Mouse (Mus musculus): ENCODE results near the gene Dennd1c. TPM values are rescaled to one million over a fixed set of nuclear protein-coding genes. Genes with fewer than 3 reads are reported as not detected.
A peak's percentile ranks its signal among the peaks of the same experiment; 100 is the strongest.

Dennd1c gene
- 20.4 and 33.4 TPM in 2 replicates for total RNA-seq (2014; fragmentation: Nextera tagmentation)
- total RNA-seq (2017), result 0.65 and 1.8 TPM in 2 replicates

DNA sequence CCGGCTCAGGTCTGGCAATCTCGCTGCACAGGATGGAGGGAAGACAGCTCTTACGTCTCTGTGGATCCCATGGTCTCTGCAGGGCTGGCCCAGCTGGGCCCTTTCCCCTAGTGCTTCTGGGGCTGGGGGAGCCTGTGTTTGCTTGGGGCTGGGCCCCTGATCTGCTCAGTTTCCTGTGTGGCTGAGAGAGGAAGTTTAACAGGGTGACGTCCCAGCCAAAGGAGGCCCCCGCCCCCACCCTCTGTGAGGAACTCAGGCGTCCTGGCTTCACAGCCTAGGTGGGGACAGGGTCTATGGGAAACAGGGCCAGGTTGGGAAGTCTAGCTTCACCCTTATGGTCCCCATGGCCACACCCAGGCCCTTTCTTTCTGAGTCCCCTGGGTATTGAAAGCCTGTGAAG is at the start of gene Dennd1c:
TSS of gene Dennd1c (minus strand) at position 179 of the 400 bp plus-strand sequence.
- ATAC-seq (replicated peaks; ENCODE audit: low FRiP score, low TSS enrichment, poor library complexity, severe bottlenecking), result peak; percentile 46

DNA sequence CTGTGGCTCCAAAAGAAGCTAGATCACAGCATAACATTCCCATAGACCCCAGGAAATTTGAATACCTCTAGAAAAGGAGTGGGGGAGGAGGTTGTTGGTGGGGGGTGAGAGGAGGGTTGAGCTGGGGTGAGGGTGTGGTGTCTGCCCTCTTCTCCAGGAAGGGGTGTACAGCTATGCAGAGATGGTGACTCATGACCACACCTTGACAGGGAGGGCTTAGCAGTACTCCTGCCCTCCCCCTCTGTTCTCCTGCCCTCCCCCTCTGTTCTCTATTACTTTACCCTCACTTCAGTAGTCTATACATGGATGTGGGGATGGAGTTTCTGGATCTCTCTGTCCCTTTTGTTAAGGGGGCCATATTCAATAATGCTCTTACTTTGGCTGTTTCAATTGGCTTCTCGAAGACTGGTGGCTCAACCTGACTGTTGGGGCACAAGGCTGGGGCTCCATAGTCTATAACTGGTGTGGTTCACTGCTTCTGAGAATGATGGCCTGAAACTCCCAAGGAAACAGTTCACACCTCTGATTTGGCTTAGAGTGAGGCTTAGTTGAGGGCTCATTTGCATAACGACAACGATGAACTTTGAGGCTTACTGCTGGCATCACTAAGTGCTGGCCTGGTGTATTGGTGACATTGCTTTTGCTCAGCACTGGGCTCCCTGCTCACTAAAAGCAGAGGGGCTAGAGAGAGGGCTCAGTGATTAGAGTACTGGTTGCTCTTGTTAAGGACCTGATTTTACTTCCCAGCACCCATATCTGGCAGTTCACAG is 47.7 kb upstream of the Dennd1c start:
- peak; percentile 42; the same call in 1 of the 2 replicates for ATAC-seq (replicated peaks; ENCODE audit: low FRiP score, low TSS enrichment, poor library complexity, severe bottlenecking)

DNA sequence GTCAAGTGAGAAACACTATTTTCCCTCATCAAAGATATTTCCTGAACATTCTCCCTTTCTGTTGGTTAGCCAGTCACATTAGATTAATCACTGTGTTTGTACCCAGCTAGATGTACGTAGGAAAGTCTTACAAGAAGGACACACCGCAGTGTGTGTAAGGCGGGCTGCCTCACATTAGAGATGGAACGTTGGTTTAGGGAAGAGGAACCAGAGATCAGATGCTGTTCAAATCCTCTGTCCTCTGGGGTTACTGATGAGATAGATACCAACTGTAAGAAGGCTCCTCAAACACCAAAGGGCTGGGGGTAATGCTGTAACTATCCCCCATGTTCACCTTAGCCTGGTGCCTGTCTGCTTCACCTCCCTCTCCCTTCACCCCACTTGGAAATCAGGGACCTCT is 46.5 kb upstream of the Dennd1c start:
- no peak for ATAC-seq (replicated peaks; ENCODE audit: low FRiP score, low TSS enrichment, poor library complexity, severe bottlenecking)

- no peak for ATAC-seq (replicated peaks; ENCODE audit: low FRiP score, low TSS enrichment, poor library complexity, severe bottlenecking)
Observed at GRCm38 (mm10) chr17:57123192-57124118, 45.1 kb upstream of the Dennd1c start.

DNA sequence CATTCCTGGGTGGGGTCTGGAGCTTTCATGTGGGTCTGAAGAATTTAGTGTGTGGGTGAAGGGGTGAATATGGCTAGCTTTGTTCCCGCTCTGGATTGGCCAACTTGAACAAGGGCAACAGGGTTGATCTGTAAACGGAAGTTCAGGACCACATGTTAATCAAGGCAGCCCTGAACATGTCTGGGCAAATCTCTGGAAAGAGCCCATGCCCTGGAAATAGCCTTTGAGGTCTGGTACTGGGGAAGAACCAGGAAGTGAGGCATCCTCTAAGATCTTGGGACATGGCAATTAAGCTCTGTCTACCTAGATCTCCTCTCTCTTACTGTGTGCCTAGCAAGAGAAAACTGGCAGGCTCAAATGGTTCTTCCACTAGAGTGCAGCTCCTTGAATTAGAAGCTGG is 43.5 kb upstream of the Dennd1c start:
- ATAC-seq (replicated peaks; ENCODE audit: low FRiP score, low TSS enrichment, poor library complexity, severe bottlenecking), result no peak

DNA sequence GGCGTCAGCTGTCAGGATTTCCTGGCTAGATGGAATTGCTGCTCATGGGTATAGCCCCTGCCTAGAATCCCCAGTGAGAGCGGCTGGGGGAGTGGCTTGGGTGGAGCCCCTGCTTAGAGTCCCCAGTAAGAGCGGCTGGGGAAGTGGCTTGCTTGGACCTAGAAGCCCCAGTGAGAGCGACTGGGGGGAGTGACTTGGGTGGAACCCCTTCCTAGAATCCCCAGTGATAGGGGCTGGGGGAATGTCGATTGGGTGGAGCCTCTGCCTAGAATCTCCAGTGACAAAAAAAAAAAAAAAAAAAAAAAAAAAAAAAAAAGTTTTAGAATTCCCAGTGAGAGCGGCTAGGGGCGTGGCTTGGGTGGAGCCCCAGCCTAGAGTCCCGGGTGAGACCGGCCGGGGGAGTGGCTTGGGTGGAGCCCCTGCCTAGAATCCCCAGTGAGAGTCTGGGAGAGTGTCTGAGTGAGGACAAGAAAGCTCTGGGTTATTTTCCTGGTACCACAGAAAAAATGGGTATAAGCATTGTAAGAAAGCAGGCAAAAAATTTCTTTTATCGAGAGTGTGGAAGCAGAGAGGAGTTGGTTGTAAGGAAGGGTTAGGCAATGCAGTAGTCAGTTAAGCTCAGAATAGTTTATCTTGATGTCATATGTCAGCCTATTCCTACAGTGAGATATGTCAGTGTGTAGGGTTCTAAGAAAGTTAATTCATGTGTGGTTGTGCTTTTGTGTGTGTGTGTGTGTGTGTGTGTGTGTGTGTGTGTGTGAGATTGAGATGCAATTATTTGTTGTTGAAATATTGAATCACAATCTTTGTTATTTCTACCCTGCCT is 40.4 kb upstream of the Dennd1c start:
- peak; percentile 93 for ATAC-seq (replicated peaks; ENCODE audit: low FRiP score, low TSS enrichment, poor library complexity, severe bottlenecking)

DNA sequence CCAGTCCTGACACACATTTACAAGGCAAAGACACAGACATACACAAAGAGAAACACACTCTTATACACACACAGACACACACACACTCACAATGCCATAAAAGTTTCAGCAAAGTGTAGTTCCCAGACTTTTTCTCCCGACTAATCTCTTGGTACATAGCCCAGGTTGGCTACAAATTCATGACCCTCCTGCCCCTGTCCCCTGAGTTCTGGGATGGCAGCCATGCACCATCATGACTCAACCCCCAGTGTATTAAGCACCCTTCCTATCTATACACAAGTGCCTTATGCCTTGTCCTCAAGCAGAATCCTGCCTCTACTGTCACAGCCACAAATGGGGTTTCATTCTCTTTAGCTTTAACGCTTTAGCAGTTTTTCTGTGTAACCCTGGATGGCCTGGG is 38.5 kb upstream of the Dennd1c start:
- ATAC-seq (replicated peaks; ENCODE audit: low FRiP score, low TSS enrichment, poor library complexity, severe bottlenecking), result no peak

GRCm38 (mm10) chr17:57112768-57113474 is 34.6 kb upstream of the Dennd1c start:
- no peak for ATAC-seq (replicated peaks; ENCODE audit: low FRiP score, low TSS enrichment, poor library complexity, severe bottlenecking)

- no peak for ATAC-seq (replicated peaks; ENCODE audit: low FRiP score, low TSS enrichment, poor library complexity, severe bottlenecking)
Observed at GRCm38 (mm10) chr17:57110005-57110404, 31.7 kb upstream of the Dennd1c start.

DNA sequence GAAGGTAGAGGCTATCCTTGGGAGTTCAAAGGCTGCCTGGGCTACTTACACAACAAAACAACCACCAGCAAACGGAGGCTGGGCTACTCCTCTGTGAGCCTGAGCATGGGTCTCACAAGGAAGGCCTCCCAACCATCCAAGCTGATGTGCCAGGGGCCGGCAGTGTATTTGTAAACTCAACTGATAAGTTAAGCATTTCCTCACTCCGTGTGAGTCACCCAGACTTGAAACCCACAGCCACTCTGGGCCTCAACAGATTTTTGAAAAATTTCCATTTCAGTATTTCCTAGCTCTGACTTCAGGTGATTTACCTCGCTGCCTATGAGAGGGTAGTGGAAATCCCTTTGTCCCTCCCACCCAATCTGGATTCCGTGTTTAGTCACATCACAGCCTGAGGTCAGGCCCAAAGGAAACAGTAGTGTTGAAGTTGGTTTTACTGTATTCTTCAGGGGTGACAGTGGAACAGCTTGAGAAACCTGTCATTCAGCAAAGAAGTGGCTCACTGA is 30.4 kb upstream of the Dennd1c start:
- ATAC-seq (replicated peaks; ENCODE audit: low FRiP score, low TSS enrichment, poor library complexity, severe bottlenecking), result no peak

DNA sequence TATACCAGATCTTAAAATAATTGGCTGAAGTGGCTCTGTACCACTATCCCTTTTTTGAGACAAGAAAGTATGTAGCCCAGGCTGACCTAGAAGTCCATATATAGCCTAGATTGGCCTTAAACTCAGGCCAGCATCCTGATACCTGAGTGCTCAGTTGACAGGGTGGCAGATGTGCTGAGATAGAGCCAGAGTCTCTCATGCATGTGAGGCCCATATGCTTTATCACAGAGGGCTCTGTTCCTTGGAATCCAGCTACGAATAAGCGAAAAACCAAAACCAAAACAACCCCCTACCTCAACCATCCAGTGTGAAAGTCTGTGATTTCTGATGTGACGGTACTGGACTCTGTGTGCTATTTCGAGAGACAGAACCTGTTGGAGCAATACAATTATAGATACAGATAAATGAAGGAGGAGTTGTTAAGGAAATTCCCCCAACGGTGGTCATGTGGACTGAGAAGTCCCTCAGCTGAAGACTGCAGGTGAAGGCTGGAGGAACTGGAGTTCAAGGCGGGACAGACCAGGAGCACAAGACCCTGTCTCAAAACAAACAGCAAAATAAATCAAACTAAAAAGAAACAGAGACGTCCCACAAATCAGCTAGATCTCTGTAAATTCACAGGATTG is 29.8 kb upstream of the Dennd1c start:
- ATAC-seq (replicated peaks; ENCODE audit: low FRiP score, low TSS enrichment, poor library complexity, severe bottlenecking), result no peak

GRCm38 (mm10) chr17:57107064-57107463 is 28.8 kb upstream of the Dennd1c start:
- ATAC-seq (replicated peaks; ENCODE audit: low FRiP score, low TSS enrichment, poor library complexity, severe bottlenecking), result no peak

DNA sequence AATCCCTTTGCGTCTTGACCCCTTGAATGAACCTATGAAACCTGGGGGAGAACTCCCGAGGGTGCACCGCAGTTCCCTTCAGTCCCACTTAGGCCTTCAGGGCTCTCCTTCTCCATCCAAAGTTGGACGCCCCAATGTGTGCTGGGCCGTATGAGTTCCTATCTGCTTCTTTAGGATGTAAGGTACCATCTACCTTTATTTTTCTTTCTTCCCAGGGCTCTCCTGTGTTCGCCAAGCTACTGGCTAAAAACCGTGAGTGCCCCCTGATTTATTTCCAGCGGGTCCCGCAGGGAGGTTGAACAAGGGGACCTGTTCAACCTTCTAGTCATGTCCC is 27.7 kb upstream of the Dennd1c start:
- ATAC-seq (replicated peaks; ENCODE audit: low FRiP score, low TSS enrichment, poor library complexity, severe bottlenecking), result no peak

GRCm38 (mm10) chr17:57105181-57106034 is 27.1 kb upstream of the Dennd1c start, which contains the start of gene Tnfsf9:
Gene Tnfsf9 (plus strand): TSS chr17:57105325.
- ATAC-seq (replicated peaks; ENCODE audit: low FRiP score, low TSS enrichment, poor library complexity, severe bottlenecking), result peak; percentile 54

DNA sequence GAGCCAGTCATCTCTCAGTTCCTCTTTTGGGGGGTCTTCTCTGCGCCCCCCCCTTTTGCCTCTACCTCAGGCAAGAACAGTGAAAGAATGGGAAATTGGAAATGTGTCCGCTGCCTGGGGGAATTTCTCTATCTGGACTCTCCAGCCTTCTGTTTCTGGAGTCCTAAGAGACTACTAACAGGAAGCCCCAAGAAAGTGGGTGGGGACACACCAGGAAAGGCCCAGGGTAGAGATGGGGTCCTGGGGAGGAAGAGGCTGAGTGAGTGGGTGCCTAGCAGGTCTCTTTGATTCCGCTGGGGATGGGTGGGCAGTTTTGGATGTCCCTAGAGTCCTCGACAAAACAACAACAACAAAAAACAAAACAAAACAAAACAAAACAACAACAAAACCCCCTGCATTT is 26.2 kb upstream of the Dennd1c start:
- ATAC-seq (replicated peaks; ENCODE audit: low FRiP score, low TSS enrichment, poor library complexity, severe bottlenecking), result no peak

GRCm38 (mm10) chr17:57102276-57102675 is 24.0 kb upstream of the Dennd1c start:
- no peak for ATAC-seq (replicated peaks; ENCODE audit: low FRiP score, low TSS enrichment, poor library complexity, severe bottlenecking)

DNA sequence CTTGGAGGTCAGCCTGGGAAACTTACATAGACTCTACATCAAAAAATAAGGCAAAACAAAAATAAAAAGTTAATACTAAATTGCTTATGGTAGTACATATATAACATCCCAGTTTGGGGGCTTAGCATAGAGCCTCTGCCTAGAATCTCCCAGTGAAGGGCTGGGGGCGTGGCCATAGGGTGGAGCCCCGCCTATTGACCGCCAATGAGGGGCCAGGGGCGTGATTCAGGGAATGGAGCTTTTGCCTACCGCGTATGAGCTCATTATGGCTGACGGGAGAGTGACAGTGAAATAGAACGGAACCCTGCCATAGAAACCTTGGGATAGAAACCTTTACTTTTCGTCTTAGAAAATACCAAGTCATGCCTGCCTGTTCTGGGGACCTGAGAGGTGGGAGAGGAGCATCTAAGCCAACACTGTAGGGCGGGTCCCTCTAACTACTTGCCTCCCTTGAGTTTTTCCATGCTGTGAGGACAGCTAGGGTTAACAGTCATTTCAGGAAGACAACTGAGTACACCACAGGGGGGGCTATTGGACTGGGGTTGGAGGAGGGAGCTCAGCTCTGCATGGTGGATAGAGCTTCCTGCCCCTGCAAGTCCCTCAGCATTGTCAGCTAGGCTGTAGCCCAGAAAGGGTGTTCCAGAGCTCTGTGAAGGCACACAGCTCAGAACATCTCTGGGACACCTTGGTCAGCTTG is 21.5 kb upstream of the Dennd1c start:
- peak; percentile 50; the same call in 1 of the 2 replicates for ATAC-seq (replicated peaks; ENCODE audit: low FRiP score, low TSS enrichment, poor library complexity, severe bottlenecking)
